Mouse (Mus musculus) T-helper 1 cell (primary cell): ENCODE results near the gene Ap1s2.

Experiments
- in situ Hi-C: fragments of 300-600 bp; cut with MboI, MseI; formaldehyde crosslinking; loops from one replicate; pipeline ENCODE4 v1.15.1; 2025; ENCODE audit warnings: high pct_unique_total_duplicates

Gene Ap1s2

DNA sequence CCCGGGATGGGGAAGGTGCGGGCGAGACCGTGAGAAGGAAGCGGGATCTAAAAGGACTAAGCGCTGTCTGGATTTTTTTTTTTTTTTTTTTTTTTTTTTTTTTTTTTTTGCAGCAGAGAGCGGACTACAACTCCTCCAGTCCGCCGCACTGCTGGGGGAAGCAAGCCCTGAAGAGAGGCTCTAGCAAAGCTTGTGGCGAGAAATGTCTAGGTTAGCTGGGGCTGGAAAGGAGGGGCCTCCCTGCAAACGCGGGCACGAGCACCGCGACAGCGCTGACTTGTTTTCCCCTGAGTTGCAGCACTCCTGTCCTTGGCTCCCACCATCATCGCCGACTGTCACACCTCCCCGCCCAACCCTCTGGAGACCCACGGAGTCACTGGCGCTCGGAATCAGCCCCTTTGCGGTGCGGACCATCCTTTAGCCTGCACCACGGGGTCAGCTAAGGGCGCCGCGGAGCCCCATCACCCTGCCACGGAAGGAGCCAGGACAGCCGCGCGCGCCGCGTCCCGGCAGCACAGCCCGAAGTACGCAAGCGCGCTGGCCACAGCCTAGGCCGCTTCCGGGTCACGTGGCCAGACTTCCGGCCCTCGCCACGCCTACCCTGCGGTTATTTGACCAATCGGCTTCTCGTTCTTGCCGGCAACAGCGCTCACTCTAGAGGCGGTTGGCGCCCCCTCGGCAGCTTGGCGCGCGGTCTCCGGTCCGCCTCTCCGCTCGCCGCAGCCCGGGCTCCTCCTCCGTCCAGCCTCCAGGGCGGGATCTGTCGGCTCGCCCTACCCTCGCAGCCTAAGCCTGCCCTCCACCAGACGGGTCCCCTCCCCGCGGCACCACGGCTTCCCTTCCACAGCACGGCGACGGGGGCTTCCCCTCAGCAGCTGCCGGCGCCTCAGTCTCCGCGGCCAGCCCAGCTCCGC lies at the start of gene Ap1s2:
Gene Ap1s2 (plus strand): TSS at position 681 of the 914 bp plus-strand sequence.
- in situ Hi-C loops = loop anchor here (5.0 to 10.0 kb wide), 2 partner anchors 36 to 194 kb away; no protein-coding TSS in a partner anchor

- in situ Hi-C loops = no loop called here
Observed at GRCm38 (mm10) chrX:163867711-163868379, 41.0 kb upstream of the Ap1s2 start.

GRCm38 (mm10) chrX:163868659-163869278 lies 40.0 kb upstream of the Ap1s2 start:
- in situ Hi-C loops = no loop called here

DNA sequence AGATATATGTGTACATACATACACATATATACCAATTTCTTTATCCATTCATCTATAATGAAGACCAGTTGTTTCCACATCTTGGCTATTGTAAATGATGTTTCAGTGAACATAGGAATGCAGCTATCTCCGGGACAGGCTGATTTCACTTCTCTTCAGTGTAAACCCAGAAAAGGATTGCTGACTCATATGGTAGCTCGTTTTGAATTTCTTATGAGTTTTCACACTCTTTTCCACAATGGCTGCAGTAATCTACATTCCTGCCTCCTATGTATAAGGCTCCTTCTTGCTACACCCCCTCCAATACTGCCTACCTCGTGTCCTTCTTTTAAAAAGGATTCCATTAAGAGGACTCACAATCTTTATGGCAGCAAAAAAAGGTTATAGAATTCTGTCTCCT lies 32.9 kb upstream of the Ap1s2 start:
- in situ Hi-C loops = no loop called here

DNA sequence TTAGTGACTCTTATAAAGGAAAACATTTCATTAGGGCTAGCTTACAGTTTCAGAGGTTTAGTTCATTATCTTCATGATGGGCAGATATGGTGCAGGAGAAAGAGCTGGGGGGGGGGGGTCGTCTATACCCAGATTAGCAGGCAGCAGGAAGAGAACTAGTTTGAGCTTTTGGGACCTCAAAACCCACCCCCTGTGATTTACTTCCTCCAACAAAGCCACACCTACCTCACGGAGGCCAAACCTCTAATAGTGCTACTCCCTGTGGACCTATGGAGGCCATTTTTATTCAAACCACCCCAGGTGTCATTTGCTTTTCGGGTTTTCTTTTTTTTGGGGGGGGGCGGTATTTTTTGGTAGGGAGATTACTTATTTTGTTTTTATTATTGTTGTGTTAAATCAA lies 32.2 kb upstream of the Ap1s2 start:
- in situ Hi-C loops = no loop called here

- in situ Hi-C loops = no loop called here
Observed at GRCm38 (mm10) chrX:163879039-163879438, 29.8 kb upstream of the Ap1s2 start.

DNA sequence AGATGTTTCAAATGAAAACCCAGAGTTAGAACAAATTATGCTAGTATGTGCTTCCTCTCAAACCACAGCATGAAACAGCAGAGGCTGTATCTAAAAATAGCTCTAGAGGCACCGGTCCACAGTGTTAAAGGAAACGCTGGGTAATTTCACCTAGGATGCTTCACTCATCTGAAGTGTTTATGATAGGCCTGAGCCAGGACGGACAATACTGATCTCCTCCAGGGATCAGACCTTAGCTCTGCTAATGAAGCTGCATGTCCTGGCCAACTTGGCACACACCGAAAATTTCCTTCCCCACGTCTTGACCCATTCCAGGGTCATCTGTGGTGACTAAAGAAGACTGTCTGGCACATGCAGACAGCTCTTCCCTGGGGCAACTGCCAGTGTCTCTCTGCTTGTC lies 29.4 kb upstream of the Ap1s2 start:
- in situ Hi-C loops = no loop called here

GRCm38 (mm10) chrX:163885539-163885981 lies 23.3 kb upstream of the Ap1s2 start:
- in situ Hi-C loops = no loop called here

GRCm38 (mm10) chrX:163897354-163897753 lies 11.5 kb upstream of the Ap1s2 start:
- in situ Hi-C loops = no loop called here

- in situ Hi-C loops = loop anchor here (10.0 kb wide), 1 partner anchor 185 kb away; no protein-coding TSS in a partner anchor
Observed at GRCm38 (mm10) chrX:163899431-163900020, 9.3 kb upstream of the Ap1s2 start.

- in situ Hi-C loops = loop anchor here (5.0 to 10.0 kb wide), 2 partner anchors 35 to 192 kb away; no protein-coding TSS in a partner anchor
Observed at GRCm38 (mm10) chrX:163906861-163907260, 2.0 kb upstream of the Ap1s2 start.

DNA sequence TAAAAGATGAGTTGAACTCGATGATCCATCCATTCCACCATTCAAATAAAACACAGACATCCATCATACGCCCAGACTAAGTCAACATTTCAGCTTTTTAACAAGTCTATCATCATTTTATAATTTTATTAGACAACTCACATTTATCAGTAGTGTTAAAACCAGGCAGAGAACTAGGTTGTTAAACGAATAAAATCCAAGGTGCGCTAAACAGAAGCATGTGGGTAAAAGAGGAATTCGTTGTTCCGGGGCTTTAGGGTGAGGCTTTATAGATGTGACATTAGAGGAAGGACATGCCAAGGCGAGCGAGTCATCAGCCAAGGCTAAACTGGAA lies 847 bp upstream of the Ap1s2 start:
- in situ Hi-C loops = loop anchor here (5.0 to 10.0 kb wide), 2 partner anchors 36 to 193 kb away; no protein-coding TSS in a partner anchor

DNA sequence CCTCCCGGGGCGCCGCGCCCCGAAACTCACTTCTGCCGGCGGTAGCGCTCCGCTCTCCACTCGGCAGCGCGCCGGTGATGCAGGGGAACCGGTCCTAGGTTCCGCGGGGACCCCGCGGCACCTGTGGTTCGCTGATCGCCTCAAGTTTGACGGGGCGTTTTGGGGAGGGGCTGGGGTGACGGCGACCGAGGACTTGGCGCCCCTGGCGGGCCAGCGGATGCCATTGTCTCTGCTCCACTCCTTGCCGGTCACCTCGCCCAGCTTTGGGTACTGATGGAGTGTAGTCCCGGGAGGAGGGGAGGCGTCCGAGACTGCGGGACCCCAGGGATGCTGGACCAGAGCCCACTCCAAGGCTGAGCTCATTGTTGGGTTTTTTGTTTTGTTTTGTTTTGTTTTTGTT lies 564 bp downstream of the Ap1s2 start:
- in situ Hi-C loops = loop anchor here (5.0 to 10.0 kb wide), 2 partner anchors 37 to 195 kb away; no protein-coding TSS in a partner anchor

GRCm38 (mm10) chrX:163912791-163913190 lies 4.0 kb downstream of the Ap1s2 start:
- in situ Hi-C loops = no loop called here

DNA sequence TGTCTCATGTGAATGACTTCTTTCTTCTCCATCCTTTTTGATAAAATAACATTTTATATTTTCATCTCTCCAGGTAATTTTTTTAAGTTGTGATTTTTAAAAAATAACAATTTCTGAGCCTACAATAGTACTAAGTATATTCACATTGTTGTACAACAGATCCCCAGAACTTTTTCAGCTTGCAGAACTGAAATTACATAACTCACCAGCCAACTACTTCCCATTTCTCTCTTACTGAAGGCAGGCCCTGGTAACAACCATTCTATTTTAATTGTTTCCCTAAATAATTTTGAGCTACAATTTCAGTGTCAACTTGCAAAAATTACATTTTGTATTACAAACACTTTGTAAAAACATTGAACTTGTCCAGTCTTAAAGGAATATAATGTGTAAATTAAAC lies 20.7 kb downstream of the Ap1s2 start:
- in situ Hi-C loops = no loop called here

GRCm38 (mm10) chrX:163934731-163935130 lies 25.9 kb downstream of the Ap1s2 start:
- in situ Hi-C loops = no loop called here

DNA sequence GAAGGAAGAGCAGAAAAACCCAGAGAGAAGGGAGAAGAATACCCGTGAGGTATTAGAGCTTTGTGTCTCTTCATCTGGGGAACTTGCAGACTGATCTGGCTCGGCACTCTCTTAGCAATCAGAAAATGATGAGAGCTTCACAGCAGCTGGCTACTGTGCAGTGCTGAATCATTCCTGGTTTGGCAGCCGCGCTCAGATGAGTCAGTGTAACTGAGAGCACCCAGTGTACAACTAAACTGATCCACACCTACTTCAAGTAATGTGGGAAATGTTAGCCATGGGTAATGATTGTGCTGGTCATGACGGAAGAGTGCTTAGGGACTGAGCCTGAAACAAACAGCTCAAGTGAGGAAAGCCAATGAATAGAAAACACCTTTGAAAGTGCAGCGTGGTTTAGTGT lies 29.8 kb downstream of the Ap1s2 start:
- in situ Hi-C loops = no loop called here

- in situ Hi-C loops = no loop called here
Observed at GRCm38 (mm10) chrX:163944381-163944780, 35.6 kb downstream of the Ap1s2 start.

DNA sequence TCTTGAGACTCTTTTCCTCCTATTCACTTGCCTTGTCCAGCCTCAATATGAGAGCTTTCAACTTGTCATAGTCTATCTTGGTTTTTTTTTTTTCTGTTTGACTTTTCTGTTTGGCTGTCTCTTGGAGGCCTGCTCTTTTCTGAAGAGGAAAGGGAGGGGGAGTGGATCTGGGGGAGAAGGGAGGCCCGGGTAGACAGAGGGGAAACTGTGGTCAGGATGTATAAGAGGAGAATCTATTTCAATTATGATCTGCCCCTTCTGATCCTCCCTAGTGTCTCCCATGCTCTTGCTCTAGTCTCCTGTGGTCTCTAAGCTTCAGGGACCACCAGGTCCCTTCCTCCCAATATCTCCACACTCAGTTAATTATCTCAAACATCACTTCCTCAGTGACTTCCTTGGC lies 42.8 kb downstream of the Ap1s2 start:
- in situ Hi-C loops = no loop called here

DNA sequence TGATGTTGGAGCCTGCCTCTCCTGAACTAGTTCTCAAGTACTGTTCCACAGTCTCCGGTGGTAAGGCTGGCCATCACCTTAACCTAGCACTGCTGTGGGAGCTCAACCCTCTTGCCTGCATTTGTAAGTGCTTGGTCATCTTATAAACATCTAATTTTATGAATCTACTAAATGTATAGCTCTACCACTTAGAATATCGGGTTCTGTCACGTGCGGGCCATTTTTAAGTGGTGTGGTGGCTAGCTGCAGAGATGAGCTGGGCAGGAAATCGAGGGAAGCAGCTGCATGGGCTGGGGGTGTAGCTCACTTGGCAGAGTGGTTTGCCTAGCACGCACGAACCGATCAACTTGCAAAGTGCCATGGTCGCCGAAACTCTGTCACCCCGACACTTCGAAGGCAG lies 48.6 kb downstream of the Ap1s2 start:
- in situ Hi-C loops = no loop called here

GRCm38 (mm10) chrX:163957803-163958466 lies 49.1 kb downstream of the Ap1s2 start:
- in situ Hi-C loops = no loop called here
